Mouse (Mus musculus) cerebellum, adult 9-11 months (tissue): ENCODE results near the gene Psmf1.

Source experiments
- DNase-seq: peaks from one replicate; pipeline ENCODE4 v3.0.0; 2022

Psmf1 gene

DNA sequence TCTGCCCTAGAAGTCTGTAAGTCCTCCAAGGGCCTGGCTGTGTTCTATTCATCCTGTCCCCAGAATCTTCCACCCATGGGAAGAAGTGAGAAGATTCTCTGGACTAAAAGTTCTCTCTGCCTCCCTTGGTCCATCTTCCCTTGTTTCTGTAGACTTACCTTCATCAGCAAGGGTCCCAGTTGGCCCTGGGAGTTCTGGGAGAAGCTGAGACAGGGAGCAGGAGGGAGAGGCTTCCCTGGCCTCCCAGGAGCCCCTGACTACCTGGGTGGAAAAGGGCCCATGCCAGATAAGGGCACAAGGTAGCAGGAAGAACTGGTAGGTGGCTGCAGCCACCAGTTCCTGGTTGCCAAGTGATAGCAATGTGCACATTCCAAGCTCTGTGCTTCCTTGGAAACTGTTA lies at the start of gene Psmf1:
TSS of gene Psmf1 (minus strand) at position 342 of the 400 bp plus-strand sequence.
- DNase-seq: no peak

DNA sequence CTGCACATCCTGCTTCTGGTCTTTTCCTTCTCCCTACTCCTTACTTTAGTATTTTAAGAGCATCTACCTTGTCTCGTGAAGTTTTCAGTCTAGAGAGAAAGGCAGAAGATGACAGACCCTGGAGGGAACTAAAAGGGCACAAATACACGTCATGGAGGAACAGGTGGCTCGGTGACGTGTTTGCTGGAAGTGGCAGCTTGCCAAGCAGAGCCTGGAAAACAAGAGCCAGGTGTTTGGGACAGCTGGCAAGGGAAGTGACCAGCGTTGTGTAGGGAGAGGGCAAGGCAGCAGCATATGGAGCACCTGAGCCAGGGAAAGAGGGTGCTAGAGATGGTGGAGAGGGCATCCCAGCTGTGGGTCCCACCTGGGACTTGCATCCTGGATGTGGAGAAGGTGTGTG lies 47.2 kb upstream of the Psmf1 start:
- DNase-seq: no peak

DNA sequence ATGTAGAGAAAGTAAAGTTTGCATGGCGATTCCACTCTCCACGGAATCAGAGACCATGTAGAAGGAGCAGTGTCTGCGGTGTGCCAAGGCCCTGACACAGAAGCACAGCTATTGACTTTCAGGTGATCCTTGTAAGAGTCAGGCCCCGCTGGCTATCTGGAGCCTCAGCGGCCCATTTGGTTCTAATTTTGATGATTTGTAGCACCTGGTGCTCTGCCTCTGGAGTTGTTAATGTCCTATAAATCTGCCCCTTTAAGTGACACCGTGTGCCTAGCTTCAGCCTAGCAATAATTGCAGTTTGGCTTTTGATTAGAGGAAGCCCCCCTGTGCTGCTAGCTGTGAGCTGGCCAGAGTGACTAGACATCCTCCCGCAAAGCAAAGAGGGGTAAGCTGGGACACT lies 46.2 kb upstream of the Psmf1 start:
- no peak for DNase-seq

GRCm38 (mm10) chr2:151788221-151788977 lies 44.4 kb upstream of the Psmf1 start:
- no peak for DNase-seq

DNA sequence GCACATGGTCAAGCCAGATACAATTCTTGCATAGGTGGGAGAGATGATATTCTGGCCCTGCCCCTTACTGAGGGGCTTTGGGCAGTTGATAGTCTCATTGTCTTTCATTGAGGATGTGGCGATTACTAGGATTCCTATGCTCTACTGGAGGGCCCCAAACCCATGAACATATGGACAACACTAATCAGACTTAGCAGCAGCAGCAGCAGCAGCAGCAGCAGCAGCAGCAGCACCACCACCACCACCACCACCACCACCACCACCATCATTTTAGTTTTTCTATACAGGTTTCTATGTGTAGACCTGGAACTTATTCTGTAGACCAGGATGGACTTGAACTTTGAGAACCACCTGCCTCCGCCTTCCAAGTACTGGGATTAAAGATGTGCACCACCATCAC lies 39.5 kb upstream of the Psmf1 start:
- no peak for DNase-seq

DNA sequence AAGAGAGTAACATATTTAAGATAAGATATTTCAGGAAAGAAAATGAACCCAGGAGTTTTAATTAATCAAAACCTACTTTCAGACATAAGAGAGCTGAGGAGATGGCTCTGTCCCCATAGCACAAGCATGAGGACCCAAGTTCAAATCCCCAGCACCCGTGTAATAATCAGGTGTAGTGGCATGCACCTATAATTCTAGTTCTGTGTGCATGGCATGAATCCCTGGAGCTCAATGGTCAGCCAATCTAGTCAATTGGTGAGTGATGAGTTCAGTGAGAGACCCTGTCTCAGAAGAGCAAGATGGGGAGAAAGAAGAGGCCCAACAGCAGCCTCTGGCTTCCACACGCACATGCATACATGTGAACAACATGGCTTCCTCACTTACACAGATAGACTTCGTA lies 33.4 kb upstream of the Psmf1 start:
- DNase-seq: no peak

- no peak for DNase-seq
These were observed 29.5 kb upstream of the Psmf1 start for GRCm38 (mm10) chr2:151773476-151773875.

DNA sequence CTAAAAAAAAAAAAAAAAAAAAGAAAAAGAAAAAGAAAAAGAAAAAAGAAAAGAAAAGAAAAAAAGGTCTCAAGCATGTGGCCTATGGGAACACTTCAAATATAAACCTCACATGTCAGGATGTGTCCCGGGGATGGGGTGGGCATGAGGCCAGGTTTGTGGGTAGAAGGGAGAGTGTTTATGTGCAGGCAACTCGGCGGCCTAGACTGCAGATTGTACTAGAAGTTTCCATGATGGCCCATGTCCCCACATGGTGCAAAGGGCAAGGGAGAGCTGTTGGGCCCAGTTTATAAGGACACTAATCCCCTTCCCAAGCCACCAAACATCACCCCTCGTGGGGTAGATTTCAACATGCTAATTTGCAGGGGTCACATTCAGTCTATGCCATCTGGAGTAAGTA lies 28.2 kb upstream of the Psmf1 start:
- DNase-seq: no peak

GRCm38 (mm10) chr2:151764557-151764956 lies 20.6 kb upstream of the Psmf1 start:
- DNase-seq: no peak

DNA sequence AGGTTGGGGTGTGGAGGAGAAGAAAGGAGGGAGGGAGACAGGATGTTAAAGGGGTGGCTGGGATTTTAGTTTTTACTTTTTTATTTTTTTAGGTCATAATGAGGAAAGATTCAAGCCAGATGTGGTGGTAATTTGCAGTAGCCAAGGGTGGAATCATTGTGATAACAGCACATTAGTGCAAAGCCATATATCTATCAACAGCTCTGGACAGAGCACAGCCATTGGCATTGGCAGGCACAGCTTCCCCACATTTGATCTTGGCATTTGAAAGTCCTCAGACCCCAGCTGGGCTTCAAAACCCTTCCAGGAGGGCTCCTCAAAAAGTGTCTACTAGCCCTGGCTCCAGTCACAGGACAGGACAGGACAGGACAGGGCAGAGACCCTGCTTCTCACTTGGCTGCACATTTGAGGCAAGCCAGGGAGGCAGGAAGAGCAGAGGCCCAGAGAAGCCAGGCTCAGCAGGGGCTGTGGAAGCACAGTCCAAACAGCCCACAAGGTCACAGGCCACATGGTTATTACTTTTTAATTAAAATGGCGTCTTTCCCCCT lies 14.9 kb upstream of the Psmf1 start:
- DNase-seq: no peak

DNA sequence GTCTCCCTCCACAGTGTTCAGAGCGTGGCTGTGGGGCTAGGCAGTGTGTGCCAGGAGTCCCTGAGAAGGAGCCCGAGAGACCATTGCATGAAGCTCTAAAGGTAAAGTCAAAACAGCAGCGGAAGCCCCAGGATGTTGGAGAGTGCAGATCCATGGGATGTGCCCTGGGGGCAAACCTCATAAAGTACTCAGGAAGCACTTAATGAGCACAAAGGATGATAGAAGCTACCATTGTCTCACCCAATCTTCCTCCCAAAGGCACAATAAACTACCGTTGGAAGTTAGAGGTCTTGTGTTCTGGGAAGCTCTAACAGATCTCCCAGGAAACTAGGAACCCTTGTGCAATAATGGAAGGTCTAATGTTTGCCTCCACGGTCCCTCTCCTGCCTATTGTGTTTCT lies 13.5 kb upstream of the Psmf1 start:
- no peak for DNase-seq

DNA sequence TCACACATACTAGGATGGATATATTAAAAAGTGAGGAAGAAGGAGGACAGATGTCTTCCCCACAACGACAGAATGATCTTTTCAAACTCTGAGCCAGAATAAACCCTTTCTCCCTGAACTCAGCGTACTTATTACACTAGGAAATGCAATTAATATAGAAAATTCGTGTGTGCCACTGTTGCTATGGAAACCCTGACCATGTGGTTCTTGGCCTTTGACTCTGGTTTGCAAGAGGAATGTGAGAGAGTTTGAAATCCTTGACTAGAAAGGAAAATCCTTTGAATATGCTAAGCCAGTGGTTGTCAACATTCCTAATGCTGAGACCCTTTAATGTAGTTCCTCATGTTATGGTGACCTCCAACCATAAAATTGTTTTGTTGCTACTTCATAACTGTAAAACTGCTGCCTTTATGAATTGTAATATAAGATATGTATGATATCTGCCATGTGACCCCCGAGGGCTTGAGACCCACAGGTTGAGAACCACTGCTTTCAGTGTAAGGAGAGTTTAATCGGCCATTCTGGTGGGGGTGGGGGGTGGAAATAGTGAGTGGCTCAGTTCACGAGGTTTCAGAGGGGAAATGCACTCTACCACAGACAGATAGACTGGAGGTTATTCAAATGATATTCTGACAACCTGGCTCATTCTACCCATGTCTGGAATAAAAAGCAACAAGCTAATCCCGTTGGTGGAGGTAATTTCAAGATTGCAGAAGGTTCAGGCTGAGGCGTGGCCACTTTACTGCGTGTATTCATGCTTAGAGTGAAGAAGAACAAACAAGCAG lies 12.5 kb upstream of the Psmf1 start:
- DNase-seq: no peak

- no peak for DNase-seq
These were observed 7.3 kb upstream of the Psmf1 start for GRCm38 (mm10) chr2:151751330-151751729.

- peak; percentile 42 for DNase-seq
These were observed 4.1 kb upstream of the Psmf1 start for GRCm38 (mm10) chr2:151747847-151748705.

GRCm38 (mm10) chr2:151742850-151743679 lies 921 bp downstream of the Psmf1 start:
- DNase-seq: no peak

DNA sequence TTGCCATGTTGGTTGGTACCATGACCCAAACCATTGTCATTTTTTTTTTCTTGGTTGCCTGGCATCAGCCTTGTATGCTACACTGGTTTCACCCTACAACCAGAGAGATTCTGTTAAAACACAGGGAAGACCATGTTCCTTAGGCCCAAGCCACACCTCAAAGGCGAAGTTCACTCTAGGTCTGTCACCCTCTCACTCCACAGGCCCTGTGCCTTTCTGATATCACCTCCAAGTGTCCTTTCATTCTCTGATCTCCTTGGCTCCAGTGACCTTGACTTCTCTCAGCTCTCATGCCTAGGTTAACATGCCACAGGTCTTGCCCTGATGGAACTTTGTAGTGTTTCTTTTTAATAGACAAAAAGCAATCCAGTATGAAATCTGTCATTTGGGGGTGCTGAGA lies 1.9 kb downstream of the Psmf1 start:
- DNase-seq: no peak

DNA sequence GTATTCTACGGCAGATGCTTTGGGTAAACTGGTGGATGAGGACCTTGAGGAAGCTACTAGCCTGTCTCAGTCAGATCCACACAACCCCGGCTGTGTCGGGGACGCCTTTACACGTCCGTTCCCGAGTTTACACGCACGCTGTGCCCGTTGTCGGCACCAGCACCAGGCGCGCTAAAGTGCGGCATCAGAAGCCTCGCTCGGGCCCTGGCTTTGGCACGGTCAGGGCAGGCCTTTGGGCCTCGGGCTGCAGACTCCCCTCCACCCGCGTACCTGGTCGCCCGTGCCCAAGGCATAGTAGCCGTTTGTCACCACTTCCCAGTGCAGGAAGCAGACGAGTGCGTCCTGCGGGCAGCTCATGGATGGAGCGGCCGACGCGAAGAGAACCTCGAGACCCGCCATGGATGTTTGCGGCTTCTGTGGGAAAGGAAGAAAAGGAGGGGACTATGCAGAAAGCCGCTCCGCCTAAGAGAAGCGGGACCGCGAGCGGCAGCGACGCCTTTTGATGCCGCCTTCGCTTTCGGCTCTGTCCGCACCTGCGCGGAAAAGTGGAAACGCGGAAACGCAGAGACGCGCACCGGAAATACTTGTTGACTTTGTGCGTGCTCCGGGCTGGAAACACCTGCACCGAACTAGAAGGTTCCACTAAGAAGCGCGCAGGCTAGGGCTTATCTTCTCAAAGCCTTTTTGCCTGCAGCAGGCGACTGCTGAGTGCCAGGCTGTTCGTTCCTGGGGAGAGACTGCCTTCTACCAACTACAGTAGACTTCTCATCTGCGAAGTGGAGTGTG lies 3.1 kb downstream of the Psmf1 start:
- peak; percentile 88 for DNase-seq

DNA sequence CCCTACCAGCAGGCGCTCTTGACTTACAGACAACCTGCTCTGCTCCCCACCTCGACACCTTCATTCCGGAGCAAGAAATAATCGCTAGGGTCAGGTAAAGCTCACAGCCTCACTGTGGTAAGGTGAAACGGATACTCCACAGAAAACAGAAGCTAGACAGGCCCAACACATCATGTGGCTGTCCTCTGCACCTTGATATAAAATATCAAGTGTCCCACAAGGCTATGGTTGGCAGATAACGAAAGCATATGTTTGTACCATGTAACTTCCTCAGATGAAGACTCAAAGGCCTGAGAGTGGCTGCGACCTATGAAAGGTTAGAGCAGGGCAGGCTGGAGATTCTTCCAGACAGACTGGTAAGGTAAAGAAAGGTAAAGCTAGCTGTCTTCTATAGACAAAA lies 4.5 kb downstream of the Psmf1 start:
- DNase-seq: no peak

GRCm38 (mm10) chr2:151739081-151739480 lies 4.9 kb downstream of the Psmf1 start:
- no peak for DNase-seq

- no peak for DNase-seq
These were observed 5.5 kb downstream of the Psmf1 start for GRCm38 (mm10) chr2:151738460-151738859.

DNA sequence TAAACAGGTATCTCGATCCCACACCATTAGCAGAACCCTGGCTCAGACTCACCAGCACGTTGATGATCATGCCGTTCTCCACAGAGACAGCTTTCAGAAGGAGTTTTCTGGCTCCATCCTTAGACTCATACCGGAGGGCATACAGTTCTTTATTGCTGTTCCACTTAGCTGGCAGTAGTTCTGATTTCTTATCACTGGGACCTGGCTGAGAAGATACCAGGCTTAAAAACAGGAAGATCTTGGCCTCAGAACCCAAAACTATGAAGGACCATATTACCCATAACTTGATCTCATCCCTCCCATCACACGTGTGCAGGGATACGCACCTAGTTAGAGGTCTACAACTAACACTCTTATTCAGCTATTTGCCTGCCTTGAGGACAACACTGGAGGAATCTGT lies 8.6 kb downstream of the Psmf1 start:
- no peak for DNase-seq
